ENCODE assay signal across 1 mouse cellular context in the genomic region with DNA sequence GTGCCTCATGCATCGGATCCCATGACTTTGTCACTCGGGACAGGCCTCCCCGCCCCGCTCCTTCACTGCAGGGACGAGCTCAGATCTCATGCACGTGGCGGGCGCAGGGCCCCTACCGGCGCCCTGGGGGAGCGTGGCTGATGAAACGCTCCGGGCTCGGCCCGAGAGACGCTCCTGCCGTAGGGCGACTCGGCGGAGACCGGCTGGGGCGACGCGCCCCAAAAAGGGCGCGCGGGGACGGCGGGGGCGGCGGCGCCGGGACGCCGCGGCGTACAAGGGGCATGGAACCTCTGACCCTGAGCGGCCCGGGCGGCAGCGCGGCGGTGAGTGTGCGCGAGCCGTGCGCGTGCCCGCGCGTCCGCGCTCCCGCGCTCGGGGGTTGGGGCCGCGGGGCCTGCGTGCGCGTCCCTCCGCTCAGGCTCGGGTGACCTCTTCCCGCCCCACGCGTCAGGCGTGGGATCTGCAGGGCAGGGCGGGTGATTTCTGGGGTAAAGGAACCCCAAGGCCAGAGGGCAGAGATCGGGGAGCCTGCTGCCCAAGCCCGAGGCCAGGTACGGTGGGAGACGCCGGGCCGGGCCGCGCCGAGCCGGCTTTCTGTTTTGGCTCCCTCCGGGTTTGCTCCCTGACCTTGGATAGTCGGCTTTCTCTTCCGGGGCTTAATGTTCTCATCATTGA.
A peak's percentile ranks its signal among the peaks of the same experiment; 100 is the strongest.
TF ChIP-seq lines count a peak whose summit lies in the region.

A gene (plus strand): TSS at position 375 of the 675 bp plus-strand sequence.

TF ChIP-seq in CH12.LX, 34 proteins besides CTCF, POLR2A, EP300 and RAD21:
- TF ChIP-seq BHLHE40 (IDR thresholded peaks at IDR 0.05; ENCODE audit: low read depth, low read length) (peak; percentile 78), PAX5 (IDR thresholded peaks at IDR 0.05; ENCODE audit: low read length) (no peak), E2F4 (IDR thresholded peaks at IDR 0.05; ENCODE audit: insufficient replicate concordance, low read depth, low read length) (no peak), GABPA (IDR thresholded peaks at IDR 0.05; ENCODE audit: insufficient replicate concordance, low read depth, low read length) (no peak), USF1 (IDR thresholded peaks at IDR 0.05; ENCODE audit: low read depth, low read length) (no peak), CHD1 (IDR thresholded peaks at IDR 0.05; ENCODE audit: low read depth, low read length) (no peak), ELF1 (IDR thresholded peaks at IDR 0.05; ENCODE audit: low read depth, low read length) (peak; percentile 41; the same call in 1 of the 2 replicates), MAFK (IDR thresholded peaks at IDR 0.05; ENCODE audit: insufficient replicate concordance, low read length) (no peak), JUND (conservative IDR thresholded peaks at IDR 0.05; ENCODE audit: low read depth, low read length) (no peak), SIN3A (IDR thresholded peaks at IDR 0.05; ENCODE audit: low read length) (no peak; the same call in 1 of the 2 replicates), MAZ (IDR thresholded peaks at IDR 0.05; ENCODE audit: low read depth, low read length) (peak; percentile 50; the same call in 1 of the 2 replicates), TBP (conservative IDR thresholded peaks at IDR 0.05; ENCODE audit: low read depth, low read length) (no peak), TCF12 (IDR thresholded peaks at IDR 0.05; ENCODE audit: low read depth, low read length) (peak; percentile 71; the same call in 1 of the 2 replicates), ZC3H11A (IDR thresholded peaks at IDR 0.05; ENCODE audit: low read depth, low read length) (no peak), UBTF (IDR thresholded peaks at IDR 0.05; ENCODE audit: low read depth, low read length) (no peak), MEF2A (IDR thresholded peaks at IDR 0.05; ENCODE audit: borderline replicate concordance, low read depth, low read length) (no peak), HCFC1 (IDR thresholded peaks at IDR 0.05; ENCODE audit: low read depth, low read length) (peak; percentile 55), NRF1 (IDR thresholded peaks at IDR 0.05; ENCODE audit: low read depth, low read length) (peak; percentile 78), SMC3 (IDR thresholded peaks at IDR 0.05; ENCODE audit: low read depth, low read length) (no peak), RCOR1 (conservative IDR thresholded peaks at IDR 0.05; ENCODE audit: low read depth, low read length) (no peak), MXI1 (IDR thresholded peaks at IDR 0.05; ENCODE audit: low read depth, low read length) (peak; percentile 90), CHD2 (IDR thresholded peaks at IDR 0.05; ENCODE audit: low read length) (no peak; the same call in 1 of the 2 replicates), IRF4 (IDR thresholded peaks at IDR 0.05; ENCODE audit: low read depth, low read length) (no peak), MAX (IDR thresholded peaks at IDR 0.05; ENCODE audit: low read length) (peak; percentile 93), ZNF384 (IDR thresholded peaks at IDR 0.05; ENCODE audit: low read depth, low read length) (no peak), ZMIZ1 (IDR thresholded peaks at IDR 0.05; ENCODE audit: low read depth, low read length) (no peak; the same call in 1 of the 2 replicates), ZKSCAN1 (IDR thresholded peaks at IDR 0.05; ENCODE audit: borderline replicate concordance, low read depth, low read length) (no peak), ETS1 (conservative IDR thresholded peaks at IDR 0.05; ENCODE audit: low read depth, low read length) (no peak), POLR2AphosphoS2 (IDR thresholded peaks at IDR 0.05; ENCODE audit: low read depth, low read length) (no peak), JUN (IDR thresholded peaks at IDR 0.05; ENCODE audit: insufficient read depth, low read depth, low read length) (no peak), MYC (IDR thresholded peaks at IDR 0.05; ENCODE audit: low read depth, low read length) (peak; percentile 83), USF2 (conservative IDR thresholded peaks at IDR 0.05; ENCODE audit: low read depth, low read length) (no peak), KAT2A (IDR thresholded peaks at IDR 0.05; ENCODE audit: insufficient replicate concordance, low read length) (0 out of 2 replicates have a peak, but pooled peaks have one; percentile 9), NELFE (IDR thresholded peaks at IDR 0.05; ENCODE audit: low read depth, low read length) (peak; percentile 74)
